Mouse (Mus musculus) testis, adult 2 months (tissue): ENCODE results near the gene Rybp.

Experiments
- CTCF ChIP-seq: fragments of 200-500 bp; IDR thresholded peaks from 2 replicates; pipeline ENCODE4 v1.5.1; 2012; ENCODE audit warnings: low read depth, mild to moderate bottlenecking, inconsistent platforms, low read length, moderate library complexity; ENCODE audit not compliant: control insufficient read depth, insufficient read depth, insufficient replicate concordance
- POLR2A ChIP-seq: fragments of 200-500 bp; IDR thresholded peaks from 2 replicates; pipeline ENCODE4 v1.6.1; 2012; ENCODE audit warnings: low read depth, mild to moderate bottlenecking, inconsistent platforms, low read length, moderate library complexity; ENCODE audit not compliant: control insufficient read depth

- TF ChIP-seq CTCF = no peak
- no peak for TF ChIP-seq POLR2A
Measured at GRCm38 (mm10) chr6:100223435-100223834, 63.9 kb downstream of the Rybp start.
